Mouse (Mus musculus) regulatory T cell (primary cell): ENCODE measurements around the gene Amd1.

Experiments used
- in situ Hi-C: fragments of 300-600 bp; cut with MboI, MseI; formaldehyde crosslinking; loops from one replicate; pipeline ENCODE4 v1.15.1; 2025; ENCODE audit warnings: high pct_unique_total_duplicates

Gene Amd1

GRCm38 (mm10) chr10:40302140-40302985, at the start of gene Amd1:
TSS of gene Amd1 (minus strand) at chr10:40302186.
- in situ Hi-C loops: loop anchor here (5.0 kb wide), 1 partner anchor 45 kb away; the partner anchor contains the start of gene Gtf3c6

- in situ Hi-C loops: no loop called here
These were observed 49.2 kb upstream of the Amd1 start for GRCm38 (mm10) chr10:40351156-40351555.

- in situ Hi-C loops: no loop called here
These were observed 48.4 kb upstream of the Amd1 start for GRCm38 (mm10) chr10:40350245-40350932.

DNA sequence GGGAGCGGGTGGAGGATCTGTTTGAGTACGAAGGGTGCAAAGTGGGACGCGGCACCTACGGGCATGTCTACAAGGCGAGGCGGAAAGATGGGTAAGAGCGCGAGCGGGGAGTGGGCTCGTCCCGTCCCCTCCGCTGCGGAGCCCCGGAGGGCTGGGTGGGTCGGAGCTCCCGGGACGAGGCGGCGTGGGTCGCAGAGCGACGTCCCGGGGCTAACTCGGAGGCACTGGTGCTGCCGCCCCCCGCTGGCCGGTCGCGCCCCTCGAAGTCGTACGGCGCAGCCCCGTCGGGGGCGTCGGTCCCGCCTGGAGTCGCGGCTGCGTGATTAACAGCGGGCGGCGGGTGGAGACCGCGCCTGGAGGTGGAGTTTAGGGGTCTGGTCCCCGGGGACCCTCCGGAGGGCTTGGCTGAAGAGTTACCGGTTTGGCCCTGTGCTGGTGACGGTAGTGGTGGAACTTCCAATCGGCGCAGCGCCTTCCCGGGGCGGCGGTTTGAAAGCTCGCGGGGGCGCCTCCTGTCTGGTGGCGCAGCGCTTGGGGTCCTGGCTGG, 47.7 kb upstream of the Amd1 start:
- in situ Hi-C loops: no loop called here

- in situ Hi-C loops: no loop called here
These were observed 46.9 kb upstream of the Amd1 start for GRCm38 (mm10) chr10:40348566-40349536.

GRCm38 (mm10) chr10:40347461-40347954, 45.5 kb upstream of the Amd1 start:
- in situ Hi-C loops: no loop called here

DNA sequence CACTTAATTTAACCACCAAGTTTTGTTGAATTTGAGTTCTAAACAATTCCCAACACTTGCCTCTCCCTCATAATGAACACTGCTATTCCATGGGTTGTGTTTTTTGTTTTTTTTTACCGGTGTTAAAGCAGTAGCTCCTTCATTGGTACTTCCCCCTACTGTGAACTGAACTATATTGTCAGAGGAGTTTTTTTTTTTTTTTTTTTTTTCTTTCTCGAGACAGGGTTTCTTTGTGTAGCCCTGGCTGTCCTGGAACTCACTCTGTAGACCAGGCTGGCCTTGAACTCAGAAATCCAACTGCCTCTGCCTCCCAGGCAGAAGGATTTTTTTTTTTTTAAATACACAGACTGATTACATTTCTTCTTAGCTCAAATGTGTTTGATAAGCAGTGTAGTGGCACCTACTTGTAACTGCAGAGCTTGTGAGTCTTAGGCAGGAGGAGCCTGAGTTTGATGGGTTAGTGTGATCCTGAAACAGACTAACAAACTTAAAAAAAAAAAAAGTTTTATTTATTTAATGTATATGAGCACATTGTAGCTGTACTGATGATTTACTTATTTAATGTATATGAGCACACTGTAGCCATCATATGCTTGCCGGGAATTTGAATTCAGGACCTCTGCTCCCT, 44.9 kb upstream of the Amd1 start:
- in situ Hi-C loops: no loop called here

GRCm38 (mm10) chr10:40342036-40342435, 40.0 kb upstream of the Amd1 start:
- in situ Hi-C loops: no loop called here

- in situ Hi-C loops: loop anchor here (5.0 kb wide), 1 partner anchor 72 kb away; no protein-coding TSS in a partner anchor
These were observed 37.5 kb upstream of the Amd1 start, which contains the start of gene Cdk19 for GRCm38 (mm10) chr10:40339351-40339964. TSS of gene Cdk19 (plus strand) at chr10:40339564.

- in situ Hi-C loops: no loop called here
These were observed 30.9 kb upstream of the Amd1 start for GRCm38 (mm10) chr10:40332864-40333263.

DNA sequence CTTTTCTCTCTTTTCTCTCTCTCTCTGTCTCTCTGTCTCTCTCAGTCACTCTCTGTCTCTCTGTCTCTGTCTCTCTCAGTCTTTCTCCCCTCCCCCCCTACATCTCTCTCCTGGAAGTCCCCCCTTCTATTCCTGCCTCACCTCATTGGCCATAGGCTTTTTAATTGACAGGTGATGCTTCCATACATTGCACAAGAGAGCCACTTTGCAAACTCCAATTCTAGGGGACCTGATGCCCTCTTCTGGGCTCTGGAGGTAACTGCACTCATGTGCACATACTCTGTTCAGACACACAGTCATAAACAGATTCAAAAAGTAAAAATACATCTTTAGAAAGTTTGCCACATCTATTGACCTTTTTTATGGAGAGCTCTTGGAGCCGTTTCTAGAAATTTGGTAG, 28.3 kb upstream of the Amd1 start:
- in situ Hi-C loops: no loop called here

DNA sequence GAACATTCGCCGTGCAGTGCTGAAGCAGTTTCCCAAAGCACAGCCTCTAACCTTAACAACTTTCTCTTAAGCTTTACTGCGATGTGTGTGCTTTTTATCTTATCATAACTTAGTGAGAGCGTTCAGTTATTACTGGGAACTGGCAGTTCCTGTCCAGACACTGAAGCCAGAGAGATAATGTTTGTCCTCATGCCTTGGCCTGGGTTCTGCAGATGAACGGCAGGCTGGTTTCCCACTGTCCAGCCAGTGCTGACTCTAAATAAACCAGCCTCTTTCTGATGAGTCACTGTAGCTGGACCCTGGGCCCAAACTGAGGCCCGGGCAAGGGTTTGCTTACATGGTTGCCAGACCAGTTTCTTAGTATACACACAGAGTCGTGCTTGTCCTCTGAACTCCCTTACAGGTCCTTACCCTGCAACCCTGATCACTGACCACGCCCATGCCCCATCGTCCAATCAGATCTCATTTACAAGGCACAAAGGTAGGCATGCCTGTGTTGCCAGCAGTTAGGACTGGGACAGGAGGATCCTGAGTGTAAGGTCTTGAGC, 26.1 kb upstream of the Amd1 start:
- in situ Hi-C loops: no loop called here

- in situ Hi-C loops: no loop called here
These were observed 18.3 kb upstream of the Amd1 start for GRCm38 (mm10) chr10:40320306-40320705.

GRCm38 (mm10) chr10:40316841-40317585, 15.0 kb upstream of the Amd1 start:
- in situ Hi-C loops: no loop called here

DNA sequence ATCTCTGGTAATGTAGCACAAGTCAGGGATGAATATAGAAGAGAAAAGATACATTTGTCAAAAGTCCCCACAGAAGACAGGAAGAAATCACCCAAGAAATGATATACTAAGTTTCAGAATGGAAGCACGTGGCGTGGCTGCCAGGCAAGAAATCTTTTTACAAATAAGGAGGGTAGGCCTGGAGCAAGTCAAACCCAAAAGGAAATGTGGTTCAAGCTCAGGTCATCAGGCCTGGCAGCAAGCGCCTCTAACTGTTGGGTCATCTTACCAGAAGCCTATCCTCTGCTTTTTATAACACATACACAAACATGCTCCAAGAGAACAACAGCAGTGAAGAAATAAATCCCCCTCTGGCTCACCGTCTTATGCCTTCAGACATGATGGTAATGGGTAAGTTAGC, 10.8 kb upstream of the Amd1 start:
- in situ Hi-C loops: no loop called here

GRCm38 (mm10) chr10:40309884-40310635, 8.1 kb upstream of the Amd1 start:
- in situ Hi-C loops: no loop called here

GRCm38 (mm10) chr10:40307826-40308583, 6.0 kb upstream of the Amd1 start:
- in situ Hi-C loops: no loop called here

GRCm38 (mm10) chr10:40305989-40306388, 4.0 kb upstream of the Amd1 start:
- in situ Hi-C loops: no loop called here
